Mouse (Mus musculus) leukemia stem cell, adult 10-12 weeks (primary cell): Measurements from ENCODE around the gene Fpr-rs7. TPM values are rescaled to one million over a fixed set of nuclear protein-coding genes. Genes with fewer than 3 reads are reported as not detected.

Experiments used
- polyA plus RNA-seq: library from polyadenylated mRNA; stranded (reverse); fragments of >175 nt; gene quantifications from 2 replicates; pipeline ENCODE4 v1.2.3, GENCODE M21; 2012; ENCODE audit warnings: low replicate concordance

Fpr-rs7 gene
- not detected in 2 replicates for polyA plus RNA-seq

DNA sequence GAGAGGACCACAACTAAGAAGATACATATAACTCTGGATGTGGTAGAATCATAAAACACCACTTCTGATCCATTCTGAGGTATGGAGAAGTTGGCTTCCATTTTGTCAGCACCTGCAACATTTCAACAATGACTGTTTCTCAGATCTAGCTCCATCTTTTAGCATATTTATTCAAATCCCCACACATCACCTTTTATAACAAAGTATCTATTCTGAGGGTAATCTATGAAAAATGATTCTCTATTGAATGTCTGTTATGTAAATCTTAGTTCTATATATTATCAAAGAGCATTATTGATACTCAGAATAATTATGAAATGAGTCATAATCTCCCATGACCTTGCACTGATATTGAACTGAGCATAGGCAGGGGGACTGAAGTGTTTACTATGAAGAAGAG lies at the start of gene Fpr-rs7:
TSS of gene Fpr-rs7 (minus strand) at position 101 of the 400 bp plus-strand sequence.

Other genes with a start within 250 kb of the Fpr-rs7 start
- not detected in 2 replicates for gene Vmn2r104, start 65.9 kb downstream of the Fpr-rs7 start, polyA plus RNA-seq
- gene Fpr-rs6, start 68.9 kb upstream of the Fpr-rs7 start, polyA plus RNA-seq = not detected in 2 replicates
- not detected in 2 replicates for gene Vmn2r105, start 120.8 kb upstream of the Fpr-rs7 start, polyA plus RNA-seq
- not detected in 2 replicates for gene Vmn2r106, start 171.3 kb upstream of the Fpr-rs7 start, polyA plus RNA-seq
- not detected in 2 replicates for gene Vmn2r107, start 231.0 kb upstream of the Fpr-rs7 start, polyA plus RNA-seq